Mouse (Mus musculus): ENCODE data around the gene Mrtfb.

GRCm38 (mm10) chr16:13419752-13420151, 163.5 kb downstream of the Mrtfb start:
- no peak for TF ChIP-seq CTCF (IDR thresholded peaks at IDR 0.05; ENCODE audit: low read depth)
- no peak for TF ChIP-seq EP300 (IDR thresholded peaks at IDR 0.05; ENCODE audit: low read depth)
